Mouse (Mus musculus) yolk sac, embryonic 10.5 days (tissue): Measurements from ENCODE around the gene Tnfsf9.

ENCODE experiments used
- DNase-seq: peaks from one replicate; pipeline ENCODE4 v3.0.0-alpha.2; 2017; ENCODE audit warnings: low spot score

Tnfsf9 gene

GRCm38 (mm10) chr17:57134693-57135092 is 29.6 kb downstream of the Tnfsf9 start:
- no peak for DNase-seq

- no peak for DNase-seq
Measured at GRCm38 (mm10) chr17:57135635-57136034, 30.5 kb downstream of the Tnfsf9 start.

- DNase-seq, result no peak
Measured at GRCm38 (mm10) chr17:57138676-57139075, 33.6 kb downstream of the Tnfsf9 start.

- DNase-seq, result no peak
Measured at GRCm38 (mm10) chr17:57139708-57140107, 34.6 kb downstream of the Tnfsf9 start.

GRCm38 (mm10) chr17:57143704-57144103 is 38.6 kb downstream of the Tnfsf9 start:
- DNase-seq, result no peak

- DNase-seq, result no peak
Measured at GRCm38 (mm10) chr17:57145115-57145514, 40.0 kb downstream of the Tnfsf9 start.

- DNase-seq, result no peak
Measured at GRCm38 (mm10) chr17:57148343-57148742, 43.2 kb downstream of the Tnfsf9 start.

- DNase-seq, result no peak
Measured at GRCm38 (mm10) chr17:57148994-57149803, 44.1 kb downstream of the Tnfsf9 start, which contains the start of gene Cd70. Cd70 (minus strand) TSS chr17:57149777.

- no peak for DNase-seq
Measured at GRCm38 (mm10) chr17:57153006-57153405, 47.9 kb downstream of the Tnfsf9 start.

- DNase-seq, result no peak
Measured at GRCm38 (mm10) chr17:57153787-57154186, 48.7 kb downstream of the Tnfsf9 start.
